Mouse (Mus musculus) E14TG2a.4 (cell line): ENCODE results near the gene Unc5b.

Experiments
- CTCF ChIP-seq: conservative IDR thresholded peaks from 2 replicates; pipeline ENCODE4 v1.5.1; 2014; ENCODE audit warnings: low read length
- NANOG ChIP-seq: IDR thresholded peaks from 2 replicates; pipeline ENCODE4 v1.6.1; 2014; ENCODE audit warnings: borderline replicate concordance, low read length, mixed read lengths
- POU5F1 ChIP-seq: IDR thresholded peaks from 2 replicates; pipeline ENCODE4 v1.6.1; 2014; ENCODE audit warnings: low read length, borderline replicate concordance

DNA sequence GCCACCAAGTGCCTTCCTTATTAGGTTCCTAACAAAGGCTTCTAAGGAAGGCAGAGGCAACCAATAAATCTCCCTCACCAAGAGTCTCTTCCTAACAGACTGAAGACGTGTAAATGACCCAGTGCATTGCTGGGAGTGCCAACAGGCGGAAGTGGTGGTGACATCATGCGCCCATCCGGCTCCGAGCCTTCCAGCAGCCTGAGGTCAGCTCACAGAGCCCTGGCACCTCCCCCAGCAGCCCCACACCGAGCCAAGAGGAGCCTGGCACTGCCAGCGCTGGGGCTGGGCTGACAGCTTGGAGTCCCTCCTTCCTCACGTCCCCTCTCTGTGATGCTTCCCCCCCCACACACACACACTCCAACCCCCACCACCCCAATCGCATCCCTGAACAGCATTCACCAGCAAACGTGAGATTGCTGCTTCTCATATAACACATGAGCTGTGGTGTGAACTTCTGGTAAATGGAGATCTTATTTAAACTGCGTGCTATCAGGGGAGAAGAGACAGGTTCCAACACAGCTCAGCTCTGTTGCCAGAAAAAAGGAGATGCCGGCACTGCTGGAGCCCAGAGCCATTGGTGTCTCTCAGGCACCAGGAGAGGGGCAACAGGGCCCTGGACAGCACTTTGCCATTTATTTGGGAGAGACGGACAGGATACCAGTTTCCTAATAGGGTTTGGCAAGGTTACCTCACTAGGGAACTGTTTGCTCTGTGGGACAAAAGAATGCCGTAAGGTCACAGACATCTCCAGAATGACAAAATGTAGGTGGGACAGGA lies 14.3 kb downstream of the Unc5b start:
- TF ChIP-seq CTCF (no peak), NANOG (no peak), POU5F1 (no peak)
